Mouse (Mus musculus): ENCODE measurements around the gene Faap100. TPM values are rescaled to one million over a fixed set of nuclear protein-coding genes. Genes with fewer than 3 reads are reported as not detected.
"Not testable (repeated sequence)": the region's sequence is repeated elsewhere in the genome, so short reads cannot be mapped to it uniquely, and the experiment has no call there.

The Faap100 gene
- 57.8 and 67.1 TPM in 2 replicates for polyA plus RNA-seq (2012; rRNA removed)

- Histone ChIP-seq H3K27ac (ENCODE audit: control insufficient read depth, insufficient read depth, low read depth, low read length) (peak within 1 kb of the TSS; percentile 89), H3K27me3 (ENCODE audit: control insufficient read depth, insufficient read depth, low read length) (no peaks in the 10 kb centered on the region), H3K36me3 (ENCODE audit: control insufficient read depth, insufficient read depth, low read length) (no peaks in the 10 kb centered on the region; the same call in none of the 2 replicates), H3K4me1 (ENCODE audit: control insufficient read depth, insufficient read depth, low read length) (peaks cover 17% of the 10 kb centered on the region), H3K4me3 (ENCODE audit: control insufficient read depth, low read depth, low read length) (peak within 1 kb of the TSS; percentile 96)
- peak; percentile 73 for TF ChIP-seq POLR2A (IDR thresholded peaks at IDR 0.05; ENCODE audit: control insufficient read depth, low read depth, low read length)
- TF ChIP-seq CTCF (IDR thresholded peaks at IDR 0.05; ENCODE audit: control insufficient read depth, insufficient read depth, insufficient replicate concordance, low read depth, low read length), result peak; percentile 60
Observed at GRCm38 (mm10) chr11:120378611-120379540, at the start of gene Faap100. TSS of gene Faap100 (minus strand) at chr11:120378764.

- TF ChIP-seq CTCF (IDR thresholded peaks at IDR 0.05; ENCODE audit: control insufficient read depth, insufficient read depth, insufficient replicate concordance, low read depth, low read length), result no peak
- no peak for TF ChIP-seq POLR2A (IDR thresholded peaks at IDR 0.05; ENCODE audit: control insufficient read depth, low read depth, low read length)
- no peak overlapping the region for H3K27ac ChIP-seq (ENCODE audit: control insufficient read depth, insufficient read depth, low read depth, low read length)
- peaks cover 5% of the 10 kb centered on the region for H3K36me3 ChIP-seq (ENCODE audit: control insufficient read depth, insufficient read depth, low read length)
- no peaks in the 10 kb centered on the region for H3K27me3 ChIP-seq (ENCODE audit: control insufficient read depth, insufficient read depth, low read length)
- H3K4me1 ChIP-seq (ENCODE audit: control insufficient read depth, insufficient read depth, low read length), result peaks cover 8% of the 10 kb centered on the region; the same call in 1 of the 2 replicates
- no peak overlapping the region for H3K4me3 ChIP-seq (ENCODE audit: control insufficient read depth, low read depth, low read length)
Observed at GRCm38 (mm10) chr11:120426727-120427126, 48.2 kb upstream of the Faap100 start.

- Histone ChIP-seq H3K27me3 (ENCODE audit: control insufficient read depth, insufficient read depth, low read length) (no peaks in the 10 kb centered on the region), H3K4me1 (ENCODE audit: control insufficient read depth, insufficient read depth, low read length) (peaks cover 8% of the 10 kb centered on the region; the same call in 1 of the 2 replicates), H3K36me3 (ENCODE audit: control insufficient read depth, insufficient read depth, low read length) (peaks cover 5% of the 10 kb centered on the region)
Observed at GRCm38 (mm10) chr11:120423569-120424295, 45.2 kb upstream of the Faap100 start.

GRCm38 (mm10) chr11:120422651-120423568 is 44.3 kb upstream of the Faap100 start:
- peaks cover 8% of the 10 kb centered on the region; the same call in 1 of the 2 replicates for H3K4me1 ChIP-seq (ENCODE audit: control insufficient read depth, insufficient read depth, low read length)
- TF ChIP-seq CTCF (IDR thresholded peaks at IDR 0.05; ENCODE audit: control insufficient read depth, insufficient read depth, insufficient replicate concordance, low read depth, low read length), result no peak
- TF ChIP-seq POLR2A (IDR thresholded peaks at IDR 0.05; ENCODE audit: control insufficient read depth, low read depth, low read length), result no peak
- H3K4me3 ChIP-seq (ENCODE audit: control insufficient read depth, low read depth, low read length), result no peak overlapping the region
- H3K27me3 ChIP-seq (ENCODE audit: control insufficient read depth, insufficient read depth, low read length), result no peaks in the 10 kb centered on the region
- peaks cover 3% of the 10 kb centered on the region for H3K36me3 ChIP-seq (ENCODE audit: control insufficient read depth, insufficient read depth, low read length)
- peak overlapping the region; percentile 66 for H3K27ac ChIP-seq (ENCODE audit: control insufficient read depth, insufficient read depth, low read depth, low read length)

More at GRCm38 (mm10) chr11:120423569-120424295, 45.2 kb upstream of the Faap100 start:
- peak overlapping the region; percentile 66 for H3K27ac ChIP-seq (ENCODE audit: control insufficient read depth, insufficient read depth, low read depth, low read length)
- peak; percentile 41; the same call in 1 of the 2 replicates for TF ChIP-seq CTCF (IDR thresholded peaks at IDR 0.05; ENCODE audit: control insufficient read depth, insufficient read depth, insufficient replicate concordance, low read depth, low read length)
- no peak for TF ChIP-seq POLR2A (IDR thresholded peaks at IDR 0.05; ENCODE audit: control insufficient read depth, low read depth, low read length)
- H3K4me3 ChIP-seq (ENCODE audit: control insufficient read depth, low read depth, low read length), result no peak overlapping the region

GRCm38 (mm10) chr11:120418592-120418991 is 40.0 kb upstream of the Faap100 start:
- TF ChIP-seq CTCF (IDR thresholded peaks at IDR 0.05; ENCODE audit: control insufficient read depth, insufficient read depth, insufficient replicate concordance, low read depth, low read length) (no peak), POLR2A (IDR thresholded peaks at IDR 0.05; ENCODE audit: control insufficient read depth, low read depth, low read length) (no peak)

GRCm38 (mm10) chr11:120417852-120418251 is 39.3 kb upstream of the Faap100 start:
- TF ChIP-seq POLR2A (IDR thresholded peaks at IDR 0.05; ENCODE audit: control insufficient read depth, low read depth, low read length), result no peak
- TF ChIP-seq CTCF (IDR thresholded peaks at IDR 0.05; ENCODE audit: control insufficient read depth, insufficient read depth, insufficient replicate concordance, low read depth, low read length), result no peak
- Histone ChIP-seq H3K4me1 (ENCODE audit: control insufficient read depth, insufficient read depth, low read length) (peaks cover 8% of the 10 kb centered on the region; the same call in 1 of the 2 replicates), H3K27ac (ENCODE audit: control insufficient read depth, insufficient read depth, low read depth, low read length) (peak overlapping the region; percentile 19), H3K27me3 (ENCODE audit: control insufficient read depth, insufficient read depth, low read length) (no peaks in the 10 kb centered on the region), H3K4me3 (ENCODE audit: control insufficient read depth, low read depth, low read length) (no peak overlapping the region), H3K36me3 (ENCODE audit: control insufficient read depth, insufficient read depth, low read length) (peaks cover 5% of the 10 kb centered on the region)

More at GRCm38 (mm10) chr11:120418592-120418991, 40.0 kb upstream of the Faap100 start:
- Histone ChIP-seq H3K36me3 (ENCODE audit: control insufficient read depth, insufficient read depth, low read length) (peaks cover 4% of the 10 kb centered on the region), H3K4me1 (ENCODE audit: control insufficient read depth, insufficient read depth, low read length) (peaks cover 8% of the 10 kb centered on the region; the same call in 1 of the 2 replicates), H3K27ac (ENCODE audit: control insufficient read depth, insufficient read depth, low read depth, low read length) (peak overlapping the region; percentile 67), H3K4me3 (ENCODE audit: control insufficient read depth, low read depth, low read length) (no peak overlapping the region), H3K27me3 (ENCODE audit: control insufficient read depth, insufficient read depth, low read length) (no peaks in the 10 kb centered on the region)

- H3K27ac ChIP-seq (ENCODE audit: control insufficient read depth, insufficient read depth, low read depth, low read length); H3K4me3 ChIP-seq (ENCODE audit: control insufficient read depth, low read depth, low read length); H3K36me3 ChIP-seq (ENCODE audit: control insufficient read depth, insufficient read depth, low read length); H3K27me3 ChIP-seq (ENCODE audit: control insufficient read depth, insufficient read depth, low read length); H3K4me1 ChIP-seq (ENCODE audit: control insufficient read depth, insufficient read depth, low read length): not testable (repeated sequence)
Observed at GRCm38 (mm10) chr11:120413621-120414020, 35.1 kb upstream of the Faap100 start.

All from testis, adult 2 months (tissue).